Mouse (Mus musculus): ENCODE measurements at regions not wholly inside any gene's neighbourhood (a gene's known extent, or its start where the extent isn't known, plus 50 kb on each side); places are given as distances from the start of the nearest gene placed in this dataset.

DNA sequence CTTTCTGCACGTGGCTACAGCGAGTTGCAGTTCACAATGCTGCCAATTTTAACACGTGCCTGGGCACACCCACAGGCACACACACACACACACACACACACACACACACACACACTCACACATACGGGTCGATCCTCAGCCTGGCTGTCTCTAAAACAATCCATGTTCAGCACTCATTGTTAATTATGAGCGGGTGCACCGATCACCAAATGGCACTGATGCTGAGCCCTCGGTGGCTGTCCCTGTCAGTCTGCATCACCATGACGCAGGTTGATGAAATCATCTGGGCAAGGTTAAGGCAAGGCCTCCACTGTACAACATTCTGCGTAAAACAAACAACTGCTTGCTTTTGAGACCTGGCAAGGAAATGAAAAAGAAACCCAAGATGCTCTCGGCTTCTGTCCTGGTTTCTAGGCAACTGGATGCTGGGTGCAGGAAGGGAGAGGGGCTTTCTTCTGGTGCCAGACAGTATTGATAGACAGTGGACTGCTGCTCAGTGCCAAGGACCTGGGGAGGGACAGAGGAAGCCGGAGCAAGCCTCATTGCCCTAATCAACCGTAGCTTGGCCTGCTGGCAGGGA lies 187.3 kb downstream of the Wdr11 start:
- Histone ChIP-seq H3K36me3 (ENCODE audit: control insufficient read depth, insufficient read depth, low read length) (no peaks in the 10 kb centered on the region), H3K9me3 (ENCODE audit: control insufficient read depth, low read length) (no peaks in the 10 kb centered on the region), H3K27ac (ENCODE audit: low read depth, low read length) (peak overlapping the region; percentile 45), H3K9ac (ENCODE audit: low read depth, low read length) (peak overlapping the region; percentile 0; the same call in 1 of the 2 replicates), H3K4me1 (ENCODE audit: control insufficient read depth, insufficient read depth, low read depth, low read length) (peaks cover 26% of the 10 kb centered on the region), H3K4me3 (ENCODE audit: low read length) (no peak overlapping the region), H3K4me2 (ENCODE audit: low read length) (peak overlapping the region; percentile 24), H3K27me3 (replicated peaks; ENCODE audit: control insufficient read depth, insufficient read depth, low read length) (peaks cover 2% of the 10 kb centered on the region; the same call in 1 of the 2 replicates)
- peak; percentile 93 for ATAC-seq
- WGBS: 13% methylated on average over 13 of the region's 13 CpGs

- Histone ChIP-seq H3K4me2 (ENCODE audit: low read length) (no peak overlapping the region), H3K4me3 (ENCODE audit: low read length) (no peak overlapping the region), H3K9me3 (ENCODE audit: control insufficient read depth, low read length) (no peaks in the 10 kb centered on the region), H3K9ac (ENCODE audit: low read depth, low read length) (no peak overlapping the region), H3K36me3 (ENCODE audit: control insufficient read depth, insufficient read depth, low read length) (no peaks in the 10 kb centered on the region), H3K27me3 (replicated peaks; ENCODE audit: control insufficient read depth, insufficient read depth, low read length) (peaks cover 2% of the 10 kb centered on the region; the same call in 1 of the 2 replicates), H3K4me1 (ENCODE audit: control insufficient read depth, insufficient read depth, low read depth, low read length) (peaks cover 19% of the 10 kb centered on the region), H3K27ac (ENCODE audit: low read depth, low read length) (no peak overlapping the region)
- no peak for ATAC-seq
- 59% methylated on average over 6 of the region's 6 CpGs for WGBS
Observed at GRCm38 (mm10) chr7:129779939-129780338, 188.3 kb downstream of the Wdr11 start.

- no peak for ATAC-seq
- no peak overlapping the region for H3K4me2 ChIP-seq (ENCODE audit: low read length)
- H3K9me3 ChIP-seq (ENCODE audit: control insufficient read depth, low read length): no peaks in the 10 kb centered on the region
- H3K4me3 ChIP-seq (ENCODE audit: low read length): no peak overlapping the region
- H3K36me3 ChIP-seq (ENCODE audit: control insufficient read depth, insufficient read depth, low read length): no peaks in the 10 kb centered on the region
- H3K27me3 ChIP-seq (replicated peaks; ENCODE audit: control insufficient read depth, insufficient read depth, low read length): peaks cover 2% of the 10 kb centered on the region; the same call in 1 of the 2 replicates
- no peak overlapping the region for H3K27ac ChIP-seq (ENCODE audit: low read depth, low read length)
- WGBS: 57% methylated on average over 3 of the region's 3 CpGs
- peaks cover 19% of the 10 kb centered on the region for H3K4me1 ChIP-seq (ENCODE audit: control insufficient read depth, insufficient read depth, low read depth, low read length)
- H3K9ac ChIP-seq (ENCODE audit: low read depth, low read length): no peak overlapping the region
Observed at GRCm38 (mm10) chr7:129781756-129782155, 190.1 kb downstream of the Wdr11 start.

GRCm38 (mm10) chr7:129784966-129785365 lies 193.3 kb downstream of the Wdr11 start:
- H3K36me3 ChIP-seq (ENCODE audit: control insufficient read depth, insufficient read depth, low read length): no peaks in the 10 kb centered on the region
- no peak overlapping the region for H3K4me3 ChIP-seq (ENCODE audit: low read length)
- no peaks in the 10 kb centered on the region for H3K9me3 ChIP-seq (ENCODE audit: control insufficient read depth, low read length)
- H3K4me1 ChIP-seq (ENCODE audit: control insufficient read depth, insufficient read depth, low read depth, low read length): peaks cover 9% of the 10 kb centered on the region; the same call in 1 of the 2 replicates
- no peak overlapping the region for H3K27ac ChIP-seq (ENCODE audit: low read depth, low read length)
- H3K9ac ChIP-seq (ENCODE audit: low read depth, low read length): 0 out of 2 replicates have a peak overlapping the region, but pooled peaks have one; percentile 29
- ATAC-seq: no peak
- WGBS: 85% methylated on average over 4 of the region's 4 CpGs
- peaks cover 2% of the 10 kb centered on the region; the same call in 1 of the 2 replicates for H3K27me3 ChIP-seq (replicated peaks; ENCODE audit: control insufficient read depth, insufficient read depth, low read length)
- no peak overlapping the region for H3K4me2 ChIP-seq (ENCODE audit: low read length)

GRCm38 (mm10) chr7:129787011-129787410 lies 195.3 kb downstream of the Wdr11 start:
- no peaks in the 10 kb centered on the region for H3K9me3 ChIP-seq (ENCODE audit: control insufficient read depth, low read length)
- peaks cover 2% of the 10 kb centered on the region; the same call in 1 of the 2 replicates for H3K27me3 ChIP-seq (replicated peaks; ENCODE audit: control insufficient read depth, insufficient read depth, low read length)
- no peak overlapping the region for H3K27ac ChIP-seq (ENCODE audit: low read depth, low read length)
- WGBS: 27% methylated on average over 2 of the region's 2 CpGs
- peaks cover 9% of the 10 kb centered on the region; the same call in 1 of the 2 replicates for H3K4me1 ChIP-seq (ENCODE audit: control insufficient read depth, insufficient read depth, low read depth, low read length)
- no peak overlapping the region for H3K4me2 ChIP-seq (ENCODE audit: low read length)
- H3K4me3 ChIP-seq (ENCODE audit: low read length): no peak overlapping the region
- no peaks in the 10 kb centered on the region for H3K36me3 ChIP-seq (ENCODE audit: control insufficient read depth, insufficient read depth, low read length)
- no peak for ATAC-seq
- no peak overlapping the region for H3K9ac ChIP-seq (ENCODE audit: low read depth, low read length)

- Histone ChIP-seq H3K4me1 (ENCODE audit: control insufficient read depth, insufficient read depth, low read depth, low read length) (peaks cover 9% of the 10 kb centered on the region; the same call in 1 of the 2 replicates), H3K27ac (ENCODE audit: low read depth, low read length) (no peak overlapping the region), H3K9ac (ENCODE audit: low read depth, low read length) (no peak overlapping the region), H3K4me2 (ENCODE audit: low read length) (no peak overlapping the region), H3K9me3 (ENCODE audit: control insufficient read depth, low read length) (no peaks in the 10 kb centered on the region), H3K36me3 (ENCODE audit: control insufficient read depth, insufficient read depth, low read length) (no peaks in the 10 kb centered on the region), H3K4me3 (ENCODE audit: low read length) (no peak overlapping the region), H3K27me3 (replicated peaks; ENCODE audit: control insufficient read depth, insufficient read depth, low read length) (no peaks in the 10 kb centered on the region)
- 75% methylated on average over 2 of the region's 2 CpGs for WGBS
- ATAC-seq: no peak
Observed at GRCm38 (mm10) chr7:129787736-129788135, 196.1 kb downstream of the Wdr11 start.

DNA sequence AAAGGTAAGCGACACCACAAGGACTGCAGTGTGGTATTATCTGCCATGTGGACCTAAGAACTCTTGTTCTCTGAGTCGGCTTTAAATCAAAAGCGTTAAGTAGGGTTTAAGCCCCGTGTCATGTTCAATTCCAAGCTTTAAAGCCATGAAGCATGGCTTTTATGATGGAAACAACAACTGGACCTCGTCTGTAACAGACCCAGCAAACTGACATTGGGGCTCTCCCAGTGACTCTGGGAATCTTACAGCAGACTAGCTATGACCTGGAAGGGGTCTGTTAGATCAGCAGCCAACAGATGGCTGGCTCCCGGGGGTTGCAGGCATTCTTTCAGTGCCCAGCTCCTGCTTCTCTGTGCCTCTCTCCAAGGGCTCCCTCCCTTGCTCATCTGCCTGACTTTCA lies 197.8 kb downstream of the Wdr11 start:
- Histone ChIP-seq H3K9ac (ENCODE audit: low read depth, low read length) (no peak overlapping the region), H3K4me3 (ENCODE audit: low read length) (no peak overlapping the region), H3K9me3 (ENCODE audit: control insufficient read depth, low read length) (no peaks in the 10 kb centered on the region), H3K36me3 (ENCODE audit: control insufficient read depth, insufficient read depth, low read length) (no peaks in the 10 kb centered on the region), H3K27ac (ENCODE audit: low read depth, low read length) (no peak overlapping the region), H3K27me3 (replicated peaks; ENCODE audit: control insufficient read depth, insufficient read depth, low read length) (no peaks in the 10 kb centered on the region), H3K4me1 (ENCODE audit: control insufficient read depth, insufficient read depth, low read depth, low read length) (peaks cover 9% of the 10 kb centered on the region; the same call in 1 of the 2 replicates), H3K4me2 (ENCODE audit: low read length) (no peak overlapping the region)
- 35% methylated on average over 6 of the region's 6 CpGs for WGBS
- ATAC-seq: no peak

DNA sequence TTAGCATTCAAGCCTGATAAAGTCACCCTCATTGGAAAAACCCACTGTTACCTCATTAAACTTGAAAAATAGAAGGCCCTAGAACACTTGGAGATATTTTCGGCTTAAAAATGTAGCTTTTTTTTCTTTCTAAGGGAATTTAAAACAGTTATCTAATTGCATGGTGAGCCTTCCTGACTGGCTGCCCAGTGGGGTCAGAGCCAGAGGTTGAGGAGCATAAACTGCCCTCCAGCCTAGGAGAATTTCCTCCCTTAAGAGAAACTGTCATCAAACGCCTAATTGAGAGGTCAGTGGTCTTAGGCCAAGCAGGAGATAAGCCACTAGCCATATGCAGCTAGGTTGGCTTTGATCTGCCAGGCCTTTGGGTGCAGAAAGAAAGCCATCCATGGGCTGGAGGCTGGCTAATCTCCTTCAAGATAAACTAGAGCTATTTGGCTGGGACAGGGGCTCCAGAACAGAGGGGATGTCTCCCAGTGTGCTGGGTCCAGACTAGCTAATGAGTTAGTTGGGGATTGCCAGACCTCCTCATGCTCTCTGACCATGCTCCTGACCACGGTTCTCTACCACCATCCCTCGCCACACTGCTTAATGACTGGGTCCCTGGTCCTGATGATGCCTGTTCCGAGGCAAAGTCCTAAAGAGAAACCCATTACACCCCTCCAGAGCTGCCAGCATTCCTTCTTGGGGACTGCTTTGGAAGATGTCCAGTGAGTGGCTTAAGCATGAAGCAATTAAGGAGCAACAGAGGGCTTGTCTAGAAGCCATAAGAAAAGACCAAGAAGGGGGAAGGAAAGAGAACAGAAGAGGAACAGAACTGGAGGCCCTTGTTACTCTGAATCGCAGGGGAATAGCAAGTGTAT lies 199.2 kb downstream of the Wdr11 start:
- no peak for ATAC-seq
- Histone ChIP-seq H3K36me3 (ENCODE audit: control insufficient read depth, insufficient read depth, low read length) (no peaks in the 10 kb centered on the region), H3K27me3 (replicated peaks; ENCODE audit: control insufficient read depth, insufficient read depth, low read length) (no peaks in the 10 kb centered on the region), H3K4me3 (ENCODE audit: low read length) (no peak overlapping the region), H3K4me2 (ENCODE audit: low read length) (no peak overlapping the region), H3K9ac (ENCODE audit: low read depth, low read length) (no peak overlapping the region), H3K27ac (ENCODE audit: low read depth, low read length) (no peak overlapping the region), H3K9me3 (ENCODE audit: control insufficient read depth, low read length) (no peaks in the 10 kb centered on the region), H3K4me1 (ENCODE audit: control insufficient read depth, insufficient read depth, low read depth, low read length) (peaks cover 9% of the 10 kb centered on the region; the same call in 1 of the 2 replicates)
- WGBS: 67% methylated on average over 6 of the region's 6 CpGs

- Histone ChIP-seq H3K4me1 (ENCODE audit: control insufficient read depth, insufficient read depth, low read depth, low read length) (peaks cover 9% of the 10 kb centered on the region; the same call in 1 of the 2 replicates), H3K9ac (ENCODE audit: low read depth, low read length) (no peak overlapping the region), H3K4me2 (ENCODE audit: low read length) (no peak overlapping the region), H3K36me3 (ENCODE audit: control insufficient read depth, insufficient read depth, low read length) (no peaks in the 10 kb centered on the region), H3K9me3 (ENCODE audit: control insufficient read depth, low read length) (no peaks in the 10 kb centered on the region), H3K27ac (ENCODE audit: low read depth, low read length) (no peak overlapping the region), H3K27me3 (replicated peaks; ENCODE audit: control insufficient read depth, insufficient read depth, low read length) (no peaks in the 10 kb centered on the region), H3K4me3 (ENCODE audit: low read length) (no peak overlapping the region)
- 62% methylated on average over 6 of the region's 6 CpGs for WGBS
- ATAC-seq: no peak
Observed at GRCm38 (mm10) chr7:129791450-129791820, 199.8 kb downstream of the Wdr11 start.

All from hindbrain, embryonic 16.5 days (tissue).